Mouse (Mus musculus) thymus, postnatal 14 days (tissue): ENCODE measurements around the gene Was.
"Not testable (repeated sequence)": the region's sequence is repeated elsewhere in the genome, so short reads cannot be mapped to it uniquely, and the experiment has no call there.

Experiments used
- DNase-seq: peaks from one replicate; pipeline ENCODE4 v3.0.0; 2021

Was gene

DNA sequence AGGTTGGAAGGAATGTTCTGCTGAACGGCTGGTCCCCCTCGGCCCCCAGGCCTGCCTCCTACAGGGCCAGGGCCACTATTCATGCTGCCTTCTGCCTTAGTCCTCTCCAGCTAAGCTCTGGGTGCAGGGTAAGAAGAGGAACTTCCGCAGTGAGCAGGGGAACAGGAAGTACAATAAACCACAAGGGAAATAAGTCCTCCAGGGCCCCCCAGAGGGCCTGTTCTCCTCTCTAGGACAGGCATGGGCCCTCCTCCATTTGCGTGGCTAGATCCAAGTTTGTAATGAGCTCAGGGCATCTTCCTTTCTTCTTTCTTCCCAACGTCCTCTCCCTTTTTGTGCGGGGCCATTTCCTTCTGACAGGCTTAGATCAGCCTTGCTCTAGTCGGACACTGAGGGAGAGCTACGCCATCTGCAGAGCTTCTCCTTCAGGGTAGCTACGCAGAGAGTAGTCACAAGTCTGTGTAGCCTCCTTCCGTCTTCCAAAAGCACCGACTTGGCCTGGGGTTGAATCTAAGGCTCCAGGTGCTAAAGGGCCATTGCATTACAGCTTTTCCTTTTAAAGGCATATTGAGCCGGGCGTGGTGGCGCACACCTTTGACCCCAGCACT lies at the start of gene Was:
Gene Was, minus strand, starts transcription at position 153 of the 608 bp plus-strand sequence.
- DNase-seq: peak; percentile 69

DNA sequence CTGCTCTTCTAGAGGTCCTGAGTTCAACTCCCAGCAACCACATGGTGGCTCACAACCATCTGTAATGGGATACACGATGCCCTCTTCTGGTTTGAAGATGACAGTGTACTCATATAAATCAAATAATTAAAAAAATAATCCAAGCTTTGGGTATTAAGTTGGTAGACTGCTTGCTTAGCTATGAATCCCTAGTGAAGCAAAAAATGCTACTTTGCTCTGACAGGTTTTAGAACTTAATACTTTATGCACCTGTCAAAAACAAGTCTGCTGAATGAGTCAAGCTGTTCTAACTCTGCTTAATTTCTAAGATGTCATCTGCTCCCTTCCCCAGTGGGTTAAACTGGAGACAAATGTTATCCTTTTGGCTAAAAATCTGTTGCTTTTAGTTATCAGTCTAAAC lies 49.2 kb upstream of the Was start:
- DNase-seq: no peak

DNA sequence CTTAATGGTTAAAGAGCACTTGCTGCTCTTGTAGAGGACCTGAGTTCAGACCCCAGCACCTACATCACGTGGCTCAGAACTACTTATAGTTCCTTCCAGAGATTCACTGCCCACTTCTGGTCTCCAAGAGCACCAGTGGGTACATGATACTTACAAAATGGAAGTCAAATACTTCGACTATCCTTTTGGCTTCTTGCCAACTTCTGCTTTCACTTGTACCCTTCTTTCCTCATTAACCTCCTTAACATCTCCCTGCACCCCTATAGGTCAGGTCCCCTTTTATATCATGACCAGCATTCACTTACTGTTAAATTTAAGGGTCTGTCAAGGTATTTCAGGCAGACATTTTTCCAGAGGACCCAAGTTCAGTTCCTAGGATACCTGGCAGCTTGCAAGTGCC lies 45.6 kb upstream of the Was start:
- DNase-seq: no peak

DNA sequence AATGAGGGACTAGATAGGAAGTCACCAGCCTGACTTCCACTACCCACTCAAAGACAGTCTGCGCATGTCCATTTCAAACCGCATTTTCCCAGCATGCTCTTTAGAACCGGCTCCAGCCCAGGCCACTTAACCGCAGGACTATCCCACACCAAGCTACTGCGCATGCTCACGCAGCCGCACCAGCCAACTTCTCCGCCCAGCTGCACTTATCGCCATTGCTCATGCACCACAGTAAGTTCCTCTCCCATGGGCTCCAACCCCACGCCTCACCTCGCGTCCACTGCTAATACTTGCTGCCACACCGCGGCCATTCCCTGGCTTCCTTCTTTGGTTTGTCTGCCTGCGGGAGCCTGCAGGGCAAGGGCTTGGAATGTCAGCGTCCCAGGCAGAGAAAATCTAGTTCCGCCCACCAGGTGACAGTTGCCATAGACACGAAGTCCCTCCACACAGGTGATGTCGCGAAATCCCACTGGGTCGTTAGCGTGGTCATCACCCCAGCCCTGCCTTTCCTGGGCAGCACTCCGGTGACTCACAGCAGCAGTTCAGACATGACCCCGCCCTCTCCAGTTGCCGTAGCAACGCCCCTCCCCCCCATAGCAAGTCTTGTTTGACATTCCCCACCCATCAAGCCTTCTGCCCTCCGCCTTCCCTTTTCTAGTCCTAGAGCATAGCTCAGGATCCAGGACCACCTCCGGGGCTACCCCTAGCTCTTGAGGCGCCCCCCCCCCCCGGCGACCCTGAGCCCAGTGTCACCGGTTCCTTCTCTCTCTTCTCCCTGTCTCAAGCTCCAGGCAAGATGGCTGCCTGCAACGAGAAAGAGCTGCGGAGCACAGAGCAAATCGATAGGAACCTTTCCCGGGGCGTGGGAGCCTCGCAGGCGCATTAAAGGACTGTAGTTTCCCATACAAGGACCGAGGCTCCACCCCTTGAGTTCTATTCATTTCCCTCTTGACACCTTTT lies 42.0 kb upstream of the Was start, which contains the start of gene Wdr13:
Gene Wdr13, minus strand, starts transcription at position 876 of the 960 bp plus-strand sequence.
- peak; percentile 85 for DNase-seq

DNA sequence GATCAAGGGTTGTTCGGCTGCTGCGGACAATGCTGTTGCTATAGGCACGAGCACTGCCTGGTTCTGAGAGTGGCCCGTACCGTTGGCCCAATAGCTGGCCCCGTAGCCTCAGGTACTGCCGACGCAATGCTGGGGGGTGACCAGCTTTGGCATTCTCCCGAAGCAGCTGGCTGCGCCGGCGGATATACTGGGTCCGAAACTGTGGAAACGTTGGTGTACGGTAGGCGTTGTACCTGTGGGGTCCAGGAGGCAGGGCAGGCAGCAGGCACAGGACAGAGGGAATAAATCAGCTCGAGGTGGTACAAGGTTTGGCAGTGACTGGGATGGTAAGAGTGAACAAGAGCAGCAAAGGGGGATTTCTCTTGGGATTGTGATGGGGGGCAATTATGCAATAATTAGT lies 41.1 kb upstream of the Was start:
- DNase-seq: peak; percentile 12

DNA sequence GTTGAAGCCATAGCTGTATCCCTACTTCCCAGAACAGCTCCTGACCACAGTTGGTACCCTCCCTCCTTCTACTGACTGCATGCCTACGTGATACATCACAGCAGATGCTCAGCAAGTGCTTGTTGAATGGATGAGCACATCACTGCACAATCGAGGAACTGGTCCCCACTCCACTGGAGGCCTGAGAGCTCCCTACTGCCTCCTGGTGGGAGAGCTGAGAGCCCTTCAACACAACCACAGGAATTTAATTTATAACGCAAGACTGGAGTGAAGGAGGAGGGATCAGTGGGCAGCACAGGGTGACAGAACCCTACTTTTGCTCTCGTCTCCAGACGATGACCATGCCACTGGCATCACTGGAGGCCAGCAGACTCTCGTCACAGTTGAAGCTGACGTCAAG lies 34.9 kb upstream of the Was start:
- DNase-seq: peak; percentile 14

DNA sequence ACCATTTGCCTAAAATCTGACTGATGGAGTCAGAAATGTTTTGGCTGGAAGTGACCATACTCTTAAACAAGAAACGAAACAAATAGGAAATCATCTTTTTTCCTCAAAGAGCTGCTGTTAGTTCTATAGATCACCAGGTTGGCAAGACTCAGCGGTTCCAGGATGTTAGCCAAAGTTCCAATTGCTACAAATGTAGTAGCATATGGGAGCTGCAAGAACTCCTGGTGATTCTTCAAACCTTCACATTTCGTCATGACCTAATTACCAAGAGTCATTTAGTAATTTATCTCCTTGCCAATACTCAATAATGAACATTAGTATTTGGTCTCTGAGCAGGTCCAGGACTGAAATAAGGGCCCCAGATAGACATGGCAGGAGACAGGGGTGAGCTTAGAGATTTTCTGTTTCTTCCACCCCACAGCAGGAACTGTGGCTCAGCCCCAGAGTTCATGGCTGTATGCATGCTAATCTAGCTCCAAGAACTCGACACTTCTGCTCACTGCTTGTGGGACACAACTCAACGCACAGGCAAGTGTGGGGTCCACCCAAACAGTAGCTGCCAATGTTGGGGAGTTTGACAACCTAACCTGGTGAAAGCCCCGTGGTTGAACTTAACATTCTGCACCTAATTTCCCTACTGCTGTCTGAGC lies 33.6 kb upstream of the Was start:
- no peak for DNase-seq

DNA sequence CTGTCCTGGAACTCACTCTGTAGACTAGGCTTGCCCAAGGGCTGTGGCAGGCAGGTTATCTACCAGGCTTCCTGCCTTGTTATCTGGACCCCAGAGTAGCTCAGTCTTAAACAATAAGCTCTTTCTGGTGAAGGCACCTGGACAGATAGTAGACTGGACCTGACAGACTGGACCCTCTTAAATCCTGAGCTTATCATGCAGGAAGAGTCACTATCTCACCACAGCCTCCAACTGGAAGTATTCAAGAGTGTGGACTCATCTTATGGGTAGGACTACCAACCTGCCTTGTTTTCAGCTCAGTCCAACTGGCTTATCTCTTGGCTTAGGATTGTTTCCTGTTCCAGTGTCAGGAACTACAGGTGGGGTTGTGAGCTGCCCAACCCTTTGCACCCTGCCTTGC lies 27.0 kb upstream of the Was start:
- DNase-seq: no peak

DNA sequence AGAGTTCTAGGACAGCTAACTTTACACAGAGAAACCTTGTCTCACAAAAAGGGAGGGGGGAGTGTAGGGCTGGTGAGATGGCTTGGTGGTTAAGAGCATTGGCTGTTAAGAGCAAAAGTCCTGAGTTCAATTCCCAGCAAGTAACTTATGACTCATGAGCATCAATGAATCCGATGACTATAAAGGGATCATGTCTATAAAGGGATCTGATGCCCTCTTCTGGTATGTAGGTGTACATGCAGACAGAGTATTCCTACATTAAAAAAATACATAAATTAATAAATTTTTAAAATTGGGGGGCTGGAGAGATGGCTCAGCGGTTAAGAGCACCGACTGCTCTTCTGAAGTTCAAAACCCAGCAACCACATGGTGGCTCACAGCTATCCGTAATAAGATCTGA lies 25.0 kb upstream of the Was start:
- no peak for DNase-seq

DNA sequence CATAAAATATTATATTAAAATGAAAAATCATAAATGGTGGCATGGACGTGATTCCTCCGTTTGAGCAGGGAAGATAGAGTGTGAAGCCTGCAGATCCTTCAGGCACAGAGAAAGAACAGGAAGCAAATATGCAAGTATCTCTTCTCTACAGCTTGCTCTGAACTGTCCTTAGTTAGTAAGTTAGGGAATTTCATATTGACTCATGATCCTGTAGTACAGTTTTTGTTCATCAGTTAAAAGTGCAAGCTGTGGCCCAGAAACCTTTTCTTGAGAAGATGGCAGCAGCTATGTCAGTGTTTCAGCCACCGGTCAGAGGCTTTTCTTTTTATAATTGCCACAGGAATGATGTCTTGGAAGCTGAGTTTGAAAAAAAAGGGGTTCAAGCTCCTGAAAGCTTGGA lies 14.7 kb upstream of the Was start:
- DNase-seq: no peak

DNA sequence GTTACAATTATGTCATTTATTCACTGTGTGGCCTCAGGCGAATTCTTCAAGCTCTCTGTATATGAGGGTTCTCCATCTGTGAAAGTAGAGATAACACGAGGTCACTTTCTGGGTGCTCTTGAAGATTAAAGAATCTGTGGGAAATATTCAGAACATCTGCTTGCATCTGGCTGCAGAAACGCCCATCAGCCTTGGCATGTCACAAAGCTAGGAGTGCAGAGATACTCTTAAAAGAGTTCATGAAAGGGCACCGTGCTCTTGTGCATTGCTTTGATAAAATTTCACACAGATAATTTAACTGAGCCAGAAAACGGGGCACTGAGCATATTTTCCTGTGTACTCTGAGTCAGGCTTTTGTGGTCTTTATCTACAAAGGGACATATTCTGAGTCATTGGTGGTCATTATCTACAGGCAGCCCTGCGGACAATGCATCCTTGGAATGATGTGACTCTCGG lies 11.9 kb upstream of the Was start:
- DNase-seq: no peak

DNA sequence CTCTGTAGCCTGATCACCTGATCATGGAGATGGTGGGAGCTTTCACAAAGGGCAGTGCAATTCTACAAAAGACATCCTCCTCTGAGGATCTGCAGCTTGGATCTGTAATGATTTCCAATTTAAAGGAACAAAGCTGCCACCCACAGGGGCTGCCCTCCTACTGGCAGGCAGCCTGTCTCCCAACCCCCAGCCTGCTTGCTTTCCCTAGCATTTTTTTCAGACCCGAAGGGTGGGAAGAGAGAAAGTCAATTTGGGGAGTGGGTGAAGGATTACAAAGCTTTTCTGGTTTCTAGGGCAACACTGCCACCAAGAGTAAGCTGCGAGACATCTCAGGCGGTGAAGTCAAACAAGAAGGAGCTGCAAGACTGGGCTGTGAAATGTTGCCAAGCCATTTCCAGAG lies 10.7 kb upstream of the Was start:
- DNase-seq: peak; percentile 19

DNA sequence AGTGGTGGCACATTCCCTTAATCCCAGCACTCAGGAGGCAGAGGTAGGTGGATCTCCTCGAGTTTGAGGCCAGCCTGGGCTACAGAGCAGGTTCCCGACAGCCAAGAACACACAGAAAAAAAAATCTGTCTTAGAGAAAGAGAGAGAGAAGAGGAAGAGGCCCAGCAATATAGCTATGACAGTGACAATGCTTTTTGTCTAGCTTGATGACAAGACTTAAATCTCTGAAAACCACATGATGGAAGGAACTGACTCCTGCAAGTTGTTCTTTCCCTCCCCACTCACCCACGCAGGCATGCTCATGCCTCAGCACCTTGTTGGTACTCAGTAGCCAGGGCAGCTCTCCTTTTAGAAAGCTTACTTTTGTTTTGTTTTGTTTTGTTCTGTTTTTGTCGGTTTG lies 9.1 kb upstream of the Was start:
- no peak for DNase-seq

DNA sequence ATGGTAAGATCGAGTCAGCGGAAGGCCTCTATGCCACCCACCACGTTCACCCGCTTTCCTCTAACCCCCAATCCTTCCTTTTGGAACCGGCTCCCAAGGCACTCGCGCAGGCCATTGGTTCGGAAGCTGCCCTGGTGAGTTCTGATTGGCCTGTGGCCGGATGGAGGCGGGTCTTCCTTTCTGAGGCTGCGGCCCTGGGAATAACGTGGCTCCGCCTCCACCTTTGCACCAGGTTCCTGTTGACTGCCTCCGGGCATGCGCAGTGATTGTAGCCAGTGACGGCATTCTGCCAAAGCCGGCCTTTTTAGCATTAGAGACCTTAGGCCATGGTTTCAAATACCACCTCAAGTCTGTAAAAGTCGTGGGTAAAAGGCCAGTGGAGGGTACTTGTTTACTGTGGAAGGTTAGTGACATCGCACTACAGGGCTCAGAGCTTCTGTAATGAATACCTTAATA lies 6.5 kb upstream of the Was start:
- DNase-seq: peak; percentile 95

DNA sequence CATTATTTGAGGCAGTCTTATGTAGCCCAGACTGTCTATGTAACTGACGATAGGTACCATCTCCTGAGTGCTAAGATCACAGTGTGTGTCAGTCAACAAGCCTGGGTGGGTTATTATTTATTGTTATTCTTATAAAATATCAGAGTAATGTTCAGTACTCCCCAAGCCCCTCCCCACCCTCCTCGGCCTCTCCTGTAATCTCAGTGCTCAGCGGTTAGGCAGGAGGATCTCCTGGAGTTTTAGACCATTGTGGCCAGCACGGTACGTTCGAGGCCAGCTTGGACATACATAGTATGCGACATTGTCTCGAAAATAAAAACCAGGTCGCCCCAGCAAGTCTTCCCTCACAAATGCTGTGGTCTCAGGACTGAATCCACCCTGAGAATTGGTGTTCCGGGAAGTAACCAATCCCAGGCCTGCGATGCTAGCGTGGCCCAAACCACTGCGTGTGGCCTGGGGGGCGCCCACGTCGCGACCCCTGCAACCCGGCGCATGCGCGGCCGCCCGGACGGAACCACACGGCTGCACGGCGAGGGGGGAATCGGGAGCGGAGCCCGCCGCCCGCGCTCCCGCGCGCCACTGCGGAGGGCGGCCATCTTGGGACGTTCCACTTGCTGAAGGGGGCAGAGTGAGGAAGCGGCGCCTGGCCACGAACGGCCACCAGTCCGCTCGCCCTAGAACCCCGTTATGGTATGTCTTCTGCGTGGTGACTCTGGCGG lies 5.9 kb upstream of the Was start:
- peak; percentile 88 for DNase-seq

DNA sequence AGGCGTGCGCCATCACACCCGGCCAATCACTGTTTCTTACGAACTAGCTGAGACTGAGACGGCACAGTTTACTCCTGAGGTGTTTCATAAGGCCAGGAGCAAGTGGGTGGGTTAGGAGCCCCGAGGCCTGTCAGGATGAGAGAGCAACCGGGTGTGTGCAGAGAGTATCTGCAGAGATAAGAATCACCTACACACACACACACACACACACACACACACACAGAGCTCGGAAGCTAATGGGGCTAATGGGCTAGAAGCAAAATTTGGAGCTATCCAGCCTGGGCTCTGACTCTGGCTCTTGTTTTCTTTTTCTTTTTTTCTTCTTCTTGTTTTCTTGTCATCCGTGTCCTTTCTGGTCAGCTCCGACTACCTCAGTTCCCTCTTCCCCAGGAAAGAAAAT lies 5.2 kb upstream of the Was start:
- no peak for DNase-seq

DNA sequence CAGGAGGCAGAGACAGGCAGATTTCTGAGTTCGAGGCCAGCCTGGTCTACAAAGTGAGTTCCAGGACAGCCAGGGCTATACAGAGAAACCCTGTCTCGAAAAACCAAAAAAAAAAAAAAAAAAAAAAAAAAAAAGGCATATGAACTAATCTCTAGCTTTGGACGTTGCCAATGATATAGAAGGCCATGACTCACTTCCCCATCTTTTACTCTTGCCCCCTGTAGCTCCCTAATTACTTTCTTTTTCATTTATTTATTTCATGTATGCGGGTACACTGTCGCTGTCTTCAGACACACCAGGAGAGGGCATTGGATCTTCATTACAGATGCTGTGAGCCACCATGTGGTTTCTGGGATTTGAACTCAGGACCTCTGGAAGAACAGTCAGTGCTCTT lies 653 bp upstream of the Was start:
- not testable (repeated sequence) for DNase-seq

DNA sequence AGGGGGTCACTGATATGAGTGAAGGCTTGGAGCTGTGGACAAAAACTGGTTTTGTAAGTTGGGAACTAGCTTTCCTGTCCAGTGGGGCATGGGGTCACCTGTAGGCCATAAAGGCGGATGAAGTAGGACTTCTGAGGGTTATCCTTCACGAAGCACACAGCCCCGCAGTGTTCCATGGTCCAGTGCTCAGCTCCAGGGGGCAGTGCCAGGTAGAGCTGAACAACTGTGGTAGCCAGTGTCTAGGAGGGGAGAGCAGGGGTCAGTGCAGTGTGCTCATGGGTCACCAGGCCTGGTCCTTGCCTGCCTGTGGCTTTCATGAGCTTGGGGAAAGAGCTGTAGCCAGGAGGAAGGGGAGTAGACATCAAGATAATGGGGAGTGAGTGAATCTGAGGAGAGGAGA lies 552 bp downstream of the Was start:
- DNase-seq: peak; percentile 5

DNA sequence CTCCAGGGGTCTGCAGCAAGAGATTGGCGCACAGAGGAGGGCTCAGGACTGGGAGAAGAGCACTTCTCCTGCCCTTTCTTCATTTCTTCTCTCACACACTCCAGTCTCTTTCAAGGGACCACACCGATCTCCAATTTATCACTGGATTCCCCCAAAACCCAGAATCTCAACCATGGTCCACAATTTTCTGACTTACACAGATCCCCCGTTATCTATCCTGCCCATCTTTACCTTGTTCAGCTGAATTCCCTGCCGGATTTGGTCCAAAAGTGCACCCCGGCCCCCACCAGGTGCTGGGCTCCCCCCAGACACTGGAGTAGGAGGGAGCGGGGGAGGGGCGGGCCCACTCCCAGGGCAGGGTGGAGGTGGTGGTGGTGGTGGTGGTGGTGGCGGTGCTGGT lies 4.7 kb downstream of the Was start:
- no peak for DNase-seq

DNA sequence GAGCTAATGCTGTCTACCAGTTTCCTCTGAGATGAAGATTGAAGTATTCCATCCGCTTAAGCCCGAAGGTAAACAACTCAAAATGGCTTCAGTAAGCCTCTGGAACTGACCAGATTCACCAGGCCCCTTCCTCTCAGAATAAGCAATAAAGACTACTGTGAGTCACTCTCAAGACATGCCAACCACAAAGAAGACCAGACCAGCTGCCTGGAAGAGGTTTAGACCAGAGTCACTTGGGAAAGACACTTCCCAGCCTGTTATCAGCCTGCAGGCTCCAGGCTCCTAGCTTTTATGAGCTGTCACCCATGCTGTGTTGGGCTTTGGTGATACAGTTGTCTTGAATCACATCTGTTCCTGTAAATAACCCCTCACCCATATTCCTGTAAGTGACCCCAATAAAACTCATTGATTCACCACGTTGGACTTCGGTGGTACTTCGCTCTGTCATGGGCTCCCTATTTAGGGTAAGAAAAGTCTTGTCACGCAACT lies 5.5 kb downstream of the Was start:
- DNase-seq: no peak

DNA sequence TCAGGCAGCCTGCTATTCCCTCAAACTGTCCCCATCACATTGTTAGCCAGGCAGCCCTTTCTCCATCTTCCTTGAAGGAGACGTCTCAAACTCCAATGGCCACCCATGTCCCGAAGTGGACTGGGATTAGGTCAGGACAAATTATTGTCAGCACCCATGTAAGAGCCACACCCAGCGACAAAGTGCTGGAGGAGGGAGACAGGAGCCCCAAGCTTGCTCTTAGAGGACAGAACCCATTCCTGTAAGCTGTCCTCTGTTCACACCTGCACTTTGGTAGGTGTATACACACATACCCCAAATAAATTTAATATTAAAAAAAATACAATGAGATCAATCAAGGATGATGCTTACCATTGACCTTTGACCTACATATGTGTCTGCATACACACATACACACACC lies 15.2 kb downstream of the Was start:
- no peak for DNase-seq

DNA sequence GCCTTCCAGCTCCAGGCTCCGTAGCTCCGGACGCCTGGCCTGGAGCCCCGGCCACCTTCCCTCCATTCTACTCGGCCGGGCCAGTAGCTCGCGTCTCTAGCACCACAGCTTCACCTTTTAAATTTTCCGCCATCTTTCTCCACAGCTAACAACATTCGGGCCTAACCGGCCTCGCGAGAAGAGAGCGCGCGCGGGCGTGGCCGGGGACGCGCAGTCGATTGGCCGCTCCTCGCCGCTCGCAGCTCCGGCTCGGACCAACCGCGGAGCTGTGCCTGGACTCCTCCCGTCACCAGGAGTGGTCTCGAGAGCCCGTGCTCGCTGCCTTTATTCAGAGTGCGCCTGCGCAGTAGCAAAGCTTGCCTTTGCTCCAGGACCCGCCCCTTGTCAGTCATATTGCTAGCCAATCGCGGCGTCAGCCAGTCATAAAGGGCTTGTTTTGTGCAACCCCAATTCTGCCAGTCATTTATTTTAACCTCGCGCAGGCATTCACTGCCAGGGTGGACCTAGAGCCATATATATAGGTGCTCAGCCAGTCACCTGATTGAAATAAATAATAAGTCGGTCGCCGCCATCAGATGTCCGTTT lies 15.8 kb downstream of the Was start, which contains the start of gene Suv39h1:
Gene Suv39h1, minus strand, starts transcription at position 331 of the 585 bp plus-strand sequence.
- DNase-seq: peak; percentile 92
